Mouse (Mus musculus) midbrain, embryonic 12.5 days (tissue): ENCODE measurements around the gene Rere. TPM values are rescaled to one million over a fixed set of nuclear protein-coding genes. Genes with fewer than 3 reads are reported as not detected.
A peak's percentile ranks its signal among the peaks of the same experiment; 100 is the strongest.
"Not testable (repeated sequence)": the region's sequence is repeated elsewhere in the genome, so short reads cannot be mapped to it uniquely, and the experiment has no call there.

Experiments used
- ATAC-seq: fragments of 200-750 bp; cut with Nextera tagmentation; 2 replicates; pipeline ENCODE4 v1.8.0; 2017; ENCODE audit warnings: low read depth, moderate TSS enrichment, moderate library complexity; ENCODE audit not compliant: low FRiP score
- H3K27ac ChIP-seq: fragments of 300-500 bp; sonication (generic); replicated peaks from 2 replicates; pipeline ENCODE4 v1.5.1; 2016; ENCODE audit warnings: mild to moderate bottlenecking
- H3K27me3 ChIP-seq: fragments of 300-500 bp; sonication (generic); 2 replicates; pipeline ENCODE4 v1.6.1; 2016; ENCODE audit warnings: mild to moderate bottlenecking
- H3K36me3 ChIP-seq: fragments of 300-500 bp; sonication (generic); 2 replicates; pipeline ENCODE4 v1.6.1; 2016
- H3K4me1 ChIP-seq: fragments of 300-500 bp; sonication (generic); 2 replicates; pipeline ENCODE4 v1.6.1; 2016
- H3K4me2 ChIP-seq: fragments of 300-500 bp; sonication (generic); replicated peaks from 2 replicates; pipeline ENCODE4 v1.6.1; 2016; ENCODE audit warnings: mild to moderate bottlenecking, moderate library complexity
- H3K4me3 ChIP-seq: fragments of 300-500 bp; sonication (generic); 2 replicates; pipeline ENCODE4 v1.5.1; 2016; ENCODE audit warnings: mild to moderate bottlenecking
- H3K9ac ChIP-seq: fragments of 300-500 bp; sonication (generic); replicated peaks from 2 replicates; pipeline ENCODE4 v1.6.1; 2016; ENCODE audit warnings: mild to moderate bottlenecking, moderate library complexity
- H3K9me3 ChIP-seq: fragments of 300-500 bp; sonication (generic); 2 replicates; pipeline ENCODE4 v1.6.1; 2016; ENCODE audit warnings: mild to moderate bottlenecking
- WGBS: fragments of 180-500 bp; shearing (Covaris S2); methylation state at CpG from one replicate; pipeline ENCODE4 v1.1.7; 2016; 5-methylcytosine and 5-hydroxymethylcytosine counted together
- polyA plus RNA-seq: library from polyadenylated mRNA; unstranded; fragments of >200 nt; fragmentation: Nextera tagmentation; extraction: Ambion mirVana; gene quantifications from 2 replicates; pipeline ENCODE4 v1.2.1, GENCODE M21; 2016

Gene Rere
- polyA plus RNA-seq, 1 experiment from 2014 or later: 50.7 TPM

DNA sequence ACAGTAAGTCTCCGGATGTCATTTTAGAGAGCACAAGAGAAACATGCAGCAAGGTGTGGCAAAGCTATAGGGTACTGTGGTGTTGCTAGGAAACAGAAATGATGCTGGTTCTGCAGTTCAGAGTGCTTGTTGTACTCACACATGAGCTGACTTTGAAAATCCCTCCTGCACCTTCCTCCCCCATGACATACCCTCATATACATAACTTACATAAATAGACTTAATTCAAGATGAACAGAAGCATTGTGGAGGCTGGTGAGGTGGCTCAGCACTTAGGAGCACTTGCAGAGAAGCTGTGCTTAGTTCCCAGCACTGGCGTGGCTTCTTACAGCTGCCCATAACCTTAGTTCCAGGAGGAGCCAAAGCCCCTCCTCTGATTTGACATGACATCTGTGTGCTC, 228.6 kb downstream of the Rere start:
- ATAC-seq: no peak
- peaks cover 41% of the 10 kb centered on the region for H3K36me3 ChIP-seq
- peak overlapping the region; percentile 25; the same call in 1 of the 2 replicates for H3K27ac ChIP-seq
- WGBS: 86% methylated on average over 2 of the region's 2 CpGs
- H3K27me3 ChIP-seq: no peaks in the 10 kb centered on the region
- no peak overlapping the region for H3K9ac ChIP-seq
- no peak overlapping the region for H3K4me3 ChIP-seq
- no peak overlapping the region for H3K4me2 ChIP-seq
- H3K9me3 ChIP-seq: no peaks in the 10 kb centered on the region
- no peaks in the 10 kb centered on the region for H3K4me1 ChIP-seq

DNA sequence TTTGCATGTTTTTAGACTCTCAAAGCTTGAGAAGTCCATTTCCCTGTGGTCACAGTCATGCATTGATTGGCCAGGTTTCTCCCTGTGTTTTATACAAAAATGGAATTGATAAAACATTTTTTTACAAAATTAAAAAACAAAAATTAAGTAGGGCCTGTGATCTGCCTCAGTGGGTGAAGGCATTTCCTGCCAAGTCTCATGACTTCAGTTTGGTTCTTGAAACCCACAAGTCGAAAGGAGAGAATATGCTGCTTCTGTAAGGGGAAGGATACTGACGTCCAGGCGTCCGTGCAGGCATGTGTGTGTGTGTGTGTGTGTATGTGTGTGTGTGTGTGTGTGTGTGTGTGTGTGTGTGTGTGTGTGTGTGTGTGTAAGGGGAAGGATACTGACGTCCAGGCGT, 231.9 kb downstream of the Rere start:
- peaks cover 12% of the 10 kb centered on the region for H3K4me1 ChIP-seq
- not testable (repeated sequence) for H3K9ac ChIP-seq, H3K27me3 ChIP-seq, H3K9me3 ChIP-seq, H3K4me2 ChIP-seq, H3K4me3 ChIP-seq, ATAC-seq, H3K27ac ChIP-seq
- H3K36me3 ChIP-seq: peaks cover 39% of the 10 kb centered on the region
- WGBS: 97% methylated on average over 4 of the region's 6 CpGs

DNA sequence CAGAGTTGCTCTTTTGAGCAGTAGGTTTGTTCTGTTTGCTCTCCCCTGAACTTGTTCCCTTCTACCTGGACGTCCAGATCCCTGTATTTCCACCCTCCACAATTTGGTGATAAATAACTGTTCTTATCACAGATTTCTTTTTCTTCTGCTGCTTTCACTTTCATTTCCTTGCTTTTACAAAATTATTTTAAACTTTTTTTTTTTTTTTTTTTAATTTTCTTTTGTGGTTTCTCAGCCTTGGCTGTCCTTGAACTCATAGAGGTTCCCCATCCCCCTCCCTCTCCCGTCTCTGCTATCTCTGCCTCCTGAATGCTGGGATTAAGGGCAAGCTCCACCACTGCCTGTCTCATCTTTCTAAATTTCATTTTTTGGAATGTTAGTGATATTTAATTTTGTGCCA, 234.8 kb downstream of the Rere start:
- Histone ChIP-seq H3K4me2 (no peak overlapping the region), H3K4me1 (peaks cover 12% of the 10 kb centered on the region), H3K27ac (no peak overlapping the region), H3K4me3 (no peak overlapping the region), H3K9ac (no peak overlapping the region), H3K9me3 (no peaks in the 10 kb centered on the region), H3K27me3 (no peaks in the 10 kb centered on the region), H3K36me3 (peaks cover 19% of the 10 kb centered on the region)
- WGBS: 69% methylated on average over 2 of the region's 2 CpGs
- ATAC-seq: no peak

DNA sequence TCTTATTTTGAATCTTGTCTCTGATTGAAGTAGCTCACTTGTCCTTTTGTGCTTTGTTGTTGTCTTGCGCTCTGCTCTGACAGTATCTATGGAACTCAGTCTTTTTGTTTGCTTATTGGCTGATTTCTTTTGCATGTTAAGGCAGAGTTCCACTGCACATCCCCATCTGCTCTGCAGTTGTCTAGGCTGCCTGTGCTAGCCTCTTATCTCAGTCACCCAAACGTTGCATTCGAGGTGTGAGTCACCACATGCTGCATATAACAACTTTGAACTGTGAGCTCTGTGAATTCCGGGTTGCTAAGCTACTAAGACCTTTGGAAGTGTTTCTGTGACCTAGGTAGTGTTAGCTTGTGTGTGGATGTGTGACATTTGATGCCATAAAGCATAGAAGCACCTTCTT, 235.9 kb downstream of the Rere start:
- 44% methylated on average over 4 of the region's 4 CpGs for WGBS
- peaks cover 15% of the 10 kb centered on the region for H3K4me1 ChIP-seq
- no peak overlapping the region for H3K9ac ChIP-seq
- no peak overlapping the region for H3K4me3 ChIP-seq
- H3K36me3 ChIP-seq: peaks cover 13% of the 10 kb centered on the region
- ATAC-seq: no peak
- no peak overlapping the region for H3K4me2 ChIP-seq
- H3K27me3 ChIP-seq: no peaks in the 10 kb centered on the region
- H3K9me3 ChIP-seq: no peaks in the 10 kb centered on the region
- peak overlapping the region; percentile 52 for H3K27ac ChIP-seq

DNA sequence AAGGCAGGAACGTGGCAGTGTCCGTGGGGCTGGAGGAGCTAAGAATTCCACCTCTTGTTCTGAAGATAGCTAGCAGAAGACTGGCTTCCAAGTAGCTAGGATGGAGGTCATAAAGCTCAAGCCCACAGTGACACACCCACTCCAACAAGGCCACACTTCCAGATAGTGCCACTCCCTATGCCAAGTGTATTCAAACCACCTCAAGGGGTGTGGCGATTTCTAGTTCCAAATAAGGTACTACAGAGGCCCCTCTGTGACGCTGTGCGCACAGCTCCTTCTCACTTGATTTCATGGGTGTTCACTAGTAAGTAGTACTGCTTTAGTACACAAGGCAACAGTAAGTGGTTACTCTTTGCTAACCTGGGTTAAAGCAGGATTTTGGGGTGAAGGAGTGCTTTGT, 237.4 kb downstream of the Rere start:
- Histone ChIP-seq H3K4me3 (no peak overlapping the region), H3K4me2 (no peak overlapping the region), H3K36me3 (0 out of 2 replicates have a peak, but pooled peaks cover 12% of the 10 kb centered on the region), H3K9me3 (no peaks in the 10 kb centered on the region), H3K4me1 (peaks cover 17% of the 10 kb centered on the region), H3K9ac (no peak overlapping the region), H3K27me3 (no peaks in the 10 kb centered on the region), H3K27ac (no peak overlapping the region; the same call in 1 of the 2 replicates)
- no peak for ATAC-seq
- 96% methylated on average over 5 of the region's 5 CpGs for WGBS

DNA sequence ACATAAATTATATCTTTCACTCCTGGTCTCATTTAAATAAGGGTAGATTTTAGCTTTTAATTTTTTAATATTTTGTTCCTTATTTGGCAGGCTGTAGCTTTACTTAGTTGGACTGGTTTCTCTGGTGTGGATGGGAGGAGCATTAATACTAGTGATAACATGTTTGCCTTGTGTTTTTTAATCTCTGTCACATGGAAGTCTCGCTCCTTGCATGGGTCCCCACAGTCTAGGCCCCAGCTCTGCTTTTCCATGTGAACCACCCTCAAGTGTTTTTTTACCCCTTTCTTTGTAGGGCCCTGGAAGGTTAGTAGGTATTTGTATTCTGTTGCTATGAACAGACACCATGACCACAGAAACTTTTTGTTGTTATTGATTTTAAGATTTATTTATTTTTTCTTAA, 238.6 kb downstream of the Rere start:
- H3K27ac ChIP-seq: no peak overlapping the region
- no peak overlapping the region for H3K4me3 ChIP-seq
- ATAC-seq: no peak
- H3K9ac ChIP-seq: no peak overlapping the region
- H3K4me1 ChIP-seq: peaks cover 17% of the 10 kb centered on the region
- H3K9me3 ChIP-seq: no peaks in the 10 kb centered on the region
- no peak overlapping the region for H3K4me2 ChIP-seq
- 0 out of 2 replicates have a peak, but pooled peaks cover 12% of the 10 kb centered on the region for H3K36me3 ChIP-seq
- H3K27me3 ChIP-seq: no peaks in the 10 kb centered on the region
- 81% methylated on average over 1 of the region's 1 CpGs for WGBS

DNA sequence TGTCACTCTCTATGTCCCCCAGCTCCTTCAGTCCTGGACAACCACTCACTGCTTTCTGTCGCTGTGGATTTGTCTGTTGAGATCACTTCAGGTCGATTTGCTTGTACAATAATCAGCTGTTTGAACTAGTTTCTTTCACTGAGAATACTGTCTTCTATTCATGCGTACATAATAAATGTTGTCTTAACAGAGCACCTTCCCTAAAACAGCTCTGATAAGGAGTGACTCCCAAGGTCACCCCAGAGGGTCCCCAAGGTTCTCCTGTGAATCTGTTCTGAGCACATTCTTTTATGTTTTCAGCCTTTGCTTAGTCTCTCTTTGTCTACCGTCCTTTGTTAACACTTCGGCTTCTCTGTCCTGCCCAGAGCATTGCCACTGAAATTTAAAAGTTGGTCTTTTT, 241.0 kb downstream of the Rere start:
- no peak overlapping the region for H3K4me3 ChIP-seq
- no peaks in the 10 kb centered on the region for H3K9me3 ChIP-seq
- H3K9ac ChIP-seq: no peak overlapping the region
- no peak overlapping the region for H3K4me2 ChIP-seq
- peaks cover 9% of the 10 kb centered on the region for H3K4me1 ChIP-seq
- WGBS: 60% methylated on average over 5 of the region's 5 CpGs
- no peak overlapping the region for H3K27ac ChIP-seq
- H3K27me3 ChIP-seq: no peaks in the 10 kb centered on the region
- H3K36me3 ChIP-seq: 0 out of 2 replicates have a peak, but pooled peaks cover 12% of the 10 kb centered on the region
- ATAC-seq: no peak

DNA sequence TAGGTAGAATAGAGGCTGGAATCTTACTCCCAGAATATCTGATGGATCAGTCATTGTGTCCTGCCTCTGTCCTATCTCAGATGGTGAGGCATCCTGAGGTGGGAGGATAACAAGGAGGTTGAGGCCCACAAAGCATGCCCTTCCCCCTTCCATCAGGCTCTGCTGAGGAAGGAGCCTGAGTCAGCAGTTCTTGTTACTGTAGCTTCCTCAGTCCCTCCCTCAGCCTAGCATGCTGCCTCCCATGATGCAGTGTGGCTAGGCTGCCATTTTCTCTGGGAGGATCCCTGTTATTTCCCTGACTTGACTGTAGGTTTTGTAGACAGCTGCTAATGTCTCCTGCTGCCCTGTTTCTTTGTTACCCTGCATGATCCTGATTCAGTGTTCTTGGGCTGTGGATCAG, 241.9 kb downstream of the Rere start:
- Histone ChIP-seq H3K27ac (0 out of 2 replicates have a peak overlapping the region, but pooled peaks have one; percentile 27), H3K4me1 (peaks cover 7% of the 10 kb centered on the region; the same call in 1 of the 2 replicates), H3K4me2 (no peak overlapping the region), H3K9ac (no peak overlapping the region), H3K4me3 (no peak overlapping the region), H3K9me3 (no peaks in the 10 kb centered on the region), H3K36me3 (0 out of 2 replicates have a peak, but pooled peaks cover 17% of the 10 kb centered on the region), H3K27me3 (no peaks in the 10 kb centered on the region)
- ATAC-seq: no peak

DNA sequence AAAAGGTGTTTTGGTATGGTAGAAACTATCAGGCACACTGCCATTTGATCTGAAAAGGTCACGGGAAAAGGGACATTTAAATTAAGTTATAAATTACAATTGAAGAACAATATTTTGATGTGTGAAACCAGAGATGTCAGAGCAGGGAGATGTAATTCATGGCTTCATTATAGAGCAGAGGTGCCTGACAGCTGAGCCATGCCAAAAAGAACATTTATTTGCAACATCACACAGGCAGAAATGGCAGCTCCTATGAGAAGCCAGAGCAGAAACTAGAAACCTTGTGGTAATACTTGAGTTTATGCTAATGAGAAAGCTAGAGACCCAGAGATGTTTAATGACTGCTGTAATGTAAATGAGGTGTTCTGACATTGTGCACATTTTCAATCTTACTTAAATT, 244.8 kb downstream of the Rere start:
- no peaks in the 10 kb centered on the region for H3K27me3 ChIP-seq
- no peak overlapping the region for H3K4me3 ChIP-seq
- no peak overlapping the region for H3K4me2 ChIP-seq
- 82% methylated on average over 1 of the region's 1 CpGs for WGBS
- no peak for ATAC-seq
- no peak overlapping the region for H3K27ac ChIP-seq
- no peaks in the 10 kb centered on the region for H3K9me3 ChIP-seq
- peaks cover 7% of the 10 kb centered on the region; the same call in 1 of the 2 replicates for H3K4me1 ChIP-seq
- peaks cover 23% of the 10 kb centered on the region; the same call in 1 of the 2 replicates for H3K36me3 ChIP-seq
- no peak overlapping the region for H3K9ac ChIP-seq

DNA sequence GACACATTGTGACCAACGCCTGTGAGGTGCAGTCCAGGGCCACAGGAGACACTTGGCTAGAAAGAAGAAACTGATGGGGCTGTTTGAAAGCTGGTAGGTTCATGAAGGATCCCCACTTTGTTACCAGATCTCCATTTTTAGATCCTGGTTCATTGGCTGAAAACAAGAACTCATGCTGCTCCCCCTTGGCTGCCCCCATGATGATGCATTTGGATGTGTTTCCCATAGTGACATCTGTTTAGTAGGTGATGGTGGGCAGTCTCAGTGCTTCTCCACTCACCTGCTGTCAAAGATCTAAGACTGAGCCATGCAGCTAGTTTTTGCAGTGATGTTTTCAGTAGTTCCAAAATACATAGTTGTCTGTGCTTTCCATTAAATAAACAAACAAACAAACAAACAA, 247.0 kb downstream of the Rere start:
- peaks cover 23% of the 10 kb centered on the region; the same call in 1 of the 2 replicates for H3K36me3 ChIP-seq
- no peaks in the 10 kb centered on the region for H3K9me3 ChIP-seq
- H3K4me1 ChIP-seq: peaks cover 8% of the 10 kb centered on the region; the same call in 1 of the 2 replicates
- ATAC-seq: no peak
- H3K4me2 ChIP-seq: no peak overlapping the region
- H3K4me3 ChIP-seq: no peak overlapping the region
- H3K9ac ChIP-seq: no peak overlapping the region
- no peaks in the 10 kb centered on the region for H3K27me3 ChIP-seq
- H3K27ac ChIP-seq: no peak overlapping the region
- 100% methylated on average over 1 of the region's 1 CpGs for WGBS

DNA sequence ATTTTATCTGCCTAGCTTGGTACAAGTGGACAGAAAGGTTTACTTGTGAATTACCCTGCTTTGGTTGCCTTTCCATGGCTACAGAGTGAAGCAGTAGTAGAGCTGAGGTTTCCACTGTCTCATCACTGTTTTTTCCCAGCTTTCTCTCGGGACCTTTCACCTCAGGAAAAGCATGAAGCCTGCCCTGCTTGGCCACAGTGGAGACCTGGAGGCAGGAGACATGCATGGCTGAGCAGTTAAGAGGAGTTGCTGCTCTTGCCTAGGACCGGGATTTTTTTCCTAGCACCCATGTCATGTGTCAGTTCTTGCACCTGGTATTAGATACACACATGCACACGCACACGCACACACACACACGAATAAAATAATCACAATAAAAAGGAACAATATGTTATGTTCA, 247.4 kb downstream of the Rere start:
- no peak for ATAC-seq
- WGBS: 91% methylated on average over 5 of the region's 5 CpGs
- Histone ChIP-seq H3K27ac (no peak overlapping the region), H3K27me3 (no peaks in the 10 kb centered on the region), H3K9me3 (no peaks in the 10 kb centered on the region), H3K4me2 (no peak overlapping the region), H3K4me1 (peaks cover 8% of the 10 kb centered on the region; the same call in 1 of the 2 replicates), H3K36me3 (peaks cover 18% of the 10 kb centered on the region; the same call in 1 of the 2 replicates), H3K9ac (no peak overlapping the region), H3K4me3 (no peak overlapping the region)

DNA sequence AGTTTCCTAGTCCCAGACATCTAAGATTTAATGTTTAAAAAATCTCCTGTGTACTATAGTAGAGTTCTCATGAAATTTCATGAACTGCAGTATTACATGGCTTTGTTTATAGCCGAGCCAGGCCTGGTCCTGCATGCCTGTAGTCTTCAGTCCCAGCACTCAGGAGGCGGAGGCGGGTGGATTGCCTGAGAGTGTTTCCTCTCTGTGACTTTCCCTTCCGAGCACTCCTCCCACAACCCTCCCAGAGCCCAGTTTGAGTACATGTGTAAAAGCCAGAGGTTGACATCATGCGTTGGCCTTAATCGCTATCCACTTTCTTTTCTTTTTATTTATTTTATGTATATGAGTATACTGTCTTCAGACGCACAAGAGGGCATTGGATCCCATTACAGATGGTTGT, 250.4 kb downstream of the Rere start:
- H3K9me3 ChIP-seq: no peaks in the 10 kb centered on the region
- no peak overlapping the region for H3K4me2 ChIP-seq
- H3K9ac ChIP-seq: no peak overlapping the region
- no peaks in the 10 kb centered on the region for H3K27me3 ChIP-seq
- H3K27ac ChIP-seq: no peak overlapping the region
- no peak overlapping the region for H3K4me3 ChIP-seq
- 81% methylated on average over 7 of the region's 7 CpGs for WGBS
- H3K36me3 ChIP-seq: peaks cover 36% of the 10 kb centered on the region
- peaks cover 8% of the 10 kb centered on the region; the same call in 1 of the 2 replicates for H3K4me1 ChIP-seq
- no peak for ATAC-seq
